Mouse (Mus musculus) left cerebral cortex, postnatal 10 days (tissue): ENCODE results near the gene Gdf15. TPM values are rescaled to one million over a fixed set of nuclear protein-coding genes. Genes with fewer than 3 reads are reported as not detected.

Source experiments
- DNase-seq, 2 experiments: peaks; one replicate each; pipeline ENCODE4 v3.0.0; 2021 to 2022; ENCODE audit warnings: low spot score in 2 of 2, mixed read lengths in 1 of 2; ENCODE audit errors: extremely low spot score in 1 of 2
- intact Hi-C: fragments of 180-260 bp; cut with DNase I; formaldehyde crosslinking; loops from one replicate; pipeline ENCODE4 v1.15.1; 2025
- total RNA-seq, 2 experiments: library from RNA; stranded (reverse); gene quantifications; 2 replicates each; pipeline ENCODE4 v1.2.3; 2021

Gene Gdf15
- total RNA-seq, 2 experiments from 2014 or later: not detected

DNA sequence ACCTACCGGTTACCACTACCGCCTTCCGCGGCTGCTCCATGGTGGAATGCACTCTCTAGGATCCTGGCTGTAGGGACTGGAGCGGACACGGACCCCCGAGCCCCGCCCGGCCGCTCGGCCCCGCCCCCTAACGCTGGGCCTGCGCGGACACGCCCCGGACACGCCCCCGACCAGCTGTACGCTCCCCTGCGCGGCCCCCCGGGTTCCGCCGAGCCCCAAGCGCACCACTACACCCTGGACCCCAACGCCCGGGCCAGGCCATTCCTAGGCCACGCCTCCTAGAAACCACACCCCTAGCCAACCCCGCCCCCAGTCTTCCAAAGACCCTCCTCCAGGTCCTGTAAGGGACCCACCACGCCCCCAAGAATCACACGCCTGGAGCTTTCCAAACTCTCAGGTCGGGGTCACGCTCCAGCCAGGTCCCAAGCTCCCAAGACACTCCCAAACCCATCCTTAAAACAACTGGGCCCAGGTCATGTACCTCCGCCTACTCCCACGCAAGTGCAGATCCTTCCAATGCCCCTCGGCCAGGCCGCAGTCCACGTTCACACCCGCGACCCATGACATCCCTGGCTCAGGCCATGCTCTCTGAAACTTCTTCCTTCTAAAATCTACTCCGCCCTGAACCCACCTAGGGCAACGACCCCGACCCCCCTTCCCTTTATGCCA, 27.5 kb upstream of the Gdf15 start:
- intact Hi-C loops: no loop called here

GRCm38 (mm10) chr8:70658897-70659603, 26.8 kb upstream of the Gdf15 start:
- intact Hi-C loops: no loop called here
- no peak for DNase-seq

More for the DNA sequence above, 27.5 kb upstream of the Gdf15 start:
- peak; percentile 69 to 93 for DNase-seq

GRCm38 (mm10) chr8:70657739-70658138, 25.5 kb upstream of the Gdf15 start:
- intact Hi-C loops: no loop called here
- DNase-seq: no peak

DNA sequence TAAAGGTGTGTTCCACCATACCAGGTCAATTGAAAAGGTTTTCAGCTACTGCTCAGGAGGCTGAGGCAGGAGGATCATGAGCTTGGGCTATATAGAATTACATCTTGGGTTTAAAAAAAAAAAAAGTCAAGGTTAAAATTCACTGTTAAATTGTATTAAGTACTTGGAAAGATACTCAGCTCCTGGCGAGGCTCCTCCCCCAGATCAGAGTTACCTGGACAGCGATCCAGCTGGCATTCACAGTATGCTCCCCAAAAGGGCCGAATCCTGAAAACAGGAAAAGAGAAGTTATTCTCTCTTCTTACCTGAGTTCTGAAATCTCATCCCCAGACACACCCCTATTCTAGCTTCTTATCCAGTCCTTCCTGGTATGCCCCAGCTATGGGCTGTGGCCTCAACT, 25.0 kb upstream of the Gdf15 start:
- no peak for DNase-seq
- intact Hi-C loops: no loop called here

GRCm38 (mm10) chr8:70656193-70656790, 24.0 kb upstream of the Gdf15 start:
- no peak for DNase-seq
- intact Hi-C loops: no loop called here

- DNase-seq: no peak
- intact Hi-C loops: no loop called here
These were observed 23.2 kb upstream of the Gdf15 start for GRCm38 (mm10) chr8:70655469-70655868.

DNA sequence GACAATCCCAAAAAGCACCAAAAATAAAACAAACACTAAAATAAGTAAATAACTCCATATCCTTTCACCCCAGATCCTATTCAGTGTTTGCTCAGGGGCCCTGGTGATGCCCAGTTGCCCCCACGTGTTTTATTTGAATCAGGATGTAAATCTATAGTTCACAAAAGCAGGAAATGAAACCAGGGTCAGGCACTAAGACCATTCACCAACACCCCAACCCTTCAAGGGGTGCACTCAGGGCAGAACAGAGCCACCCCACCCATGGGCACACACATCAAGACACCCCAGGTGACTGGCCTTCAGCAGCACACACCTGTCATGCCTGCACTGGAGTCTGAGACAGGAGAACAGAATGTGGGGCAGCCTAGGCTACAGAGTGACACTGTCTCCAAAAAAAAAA, 21.9 kb upstream of the Gdf15 start:
- intact Hi-C loops: no loop called here
- no peak for DNase-seq

GRCm38 (mm10) chr8:70653226-70653625, 21.0 kb upstream of the Gdf15 start:
- intact Hi-C loops: no loop called here
- DNase-seq: peak in 1 of 2 experiments; percentile 69

- no peak for DNase-seq
- intact Hi-C loops: no loop called here
These were observed 18.1 kb upstream of the Gdf15 start for GRCm38 (mm10) chr8:70650351-70650750.

DNA sequence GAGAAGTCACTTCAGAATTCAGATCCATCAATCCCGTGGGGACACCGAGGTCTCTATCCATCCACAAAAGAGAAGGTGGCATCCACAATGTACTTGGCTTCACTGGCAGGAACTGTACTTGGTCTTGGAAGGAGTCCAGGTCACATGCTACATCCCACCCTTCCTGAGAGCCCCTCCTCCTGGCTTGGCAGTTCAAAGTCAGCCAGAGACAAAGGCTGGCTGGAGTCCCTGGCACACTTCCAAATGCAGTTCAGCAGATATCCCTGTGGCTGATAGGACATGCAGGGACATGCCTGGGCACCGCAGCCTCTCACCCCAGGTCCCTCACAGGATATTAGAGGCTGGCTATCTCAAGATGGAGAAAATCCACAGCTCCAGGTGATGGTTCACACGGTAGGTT, 17.1 kb upstream of the Gdf15 start:
- intact Hi-C loops: no loop called here
- peak in 1 of 2 experiments; percentile 91 for DNase-seq

GRCm38 (mm10) chr8:70648921-70649320, 16.7 kb upstream of the Gdf15 start:
- intact Hi-C loops: no loop called here
- DNase-seq: no peak

DNA sequence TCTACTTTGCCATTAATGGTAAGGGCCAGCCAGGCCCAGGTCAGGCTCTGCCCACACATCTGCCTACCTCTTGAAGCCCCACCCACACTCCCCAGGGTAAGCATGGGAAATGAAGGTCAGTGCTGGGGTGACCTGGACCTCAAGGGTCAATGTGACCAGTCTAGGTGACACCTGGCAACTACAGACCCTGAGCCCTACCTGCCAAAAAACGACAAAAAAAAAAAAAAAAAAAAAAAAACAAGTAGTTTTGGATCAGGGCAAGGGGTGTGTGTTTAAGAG, 15.8 kb upstream of the Gdf15 start:
- intact Hi-C loops: no loop called here
- no peak for DNase-seq

- intact Hi-C loops: no loop called here
- peak in 1 of 2 experiments; percentile 41 for DNase-seq
These were observed 15.3 kb upstream of the Gdf15 start for GRCm38 (mm10) chr8:70647343-70648163.

- no peak for DNase-seq
- intact Hi-C loops: no loop called here
These were observed 14.5 kb upstream of the Gdf15 start for GRCm38 (mm10) chr8:70646775-70647174.

DNA sequence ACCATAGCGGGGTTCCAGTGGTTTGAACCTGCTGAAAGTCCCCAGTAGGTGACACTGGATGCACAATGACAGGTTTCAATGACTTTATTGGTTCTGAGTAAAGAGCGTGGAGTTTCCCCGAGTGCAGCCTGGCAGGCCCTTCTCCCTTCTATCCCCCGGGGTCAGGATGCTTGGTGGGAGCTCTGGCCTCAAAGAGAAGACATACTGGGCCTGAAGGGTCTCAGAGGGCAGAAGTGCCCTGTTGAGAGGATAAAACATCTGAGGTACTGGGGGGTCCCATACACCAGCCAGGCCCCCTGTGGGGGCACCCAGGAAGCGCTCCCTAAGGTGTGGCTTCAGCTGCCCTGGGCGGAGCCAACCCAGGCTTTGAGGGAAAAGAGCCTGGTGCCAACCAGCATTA, 14.1 kb upstream of the Gdf15 start:
- intact Hi-C loops: no loop called here
- DNase-seq: no peak

- intact Hi-C loops: no loop called here
- no peak for DNase-seq
These were observed 13.4 kb upstream of the Gdf15 start for GRCm38 (mm10) chr8:70645501-70646224.

DNA sequence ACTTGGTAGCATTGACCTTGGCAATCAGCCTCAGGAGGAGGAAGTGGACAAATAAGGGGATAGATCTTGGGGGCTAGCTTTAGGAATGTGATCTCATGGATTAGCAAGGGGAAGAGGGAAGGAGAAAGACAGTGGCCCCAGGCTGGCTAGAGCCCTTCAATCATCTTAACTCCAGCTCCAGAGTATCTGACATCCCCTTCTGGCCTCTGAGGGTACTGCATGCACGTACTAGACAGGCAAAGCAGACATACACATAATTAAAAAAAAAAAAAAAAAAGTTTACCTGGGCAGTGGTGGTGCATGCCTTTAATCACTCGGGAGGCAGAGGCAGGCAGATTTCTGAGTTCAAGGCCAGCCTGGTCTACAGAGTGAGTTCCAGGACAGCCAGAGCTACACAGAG, 11.8 kb upstream of the Gdf15 start:
- intact Hi-C loops: no loop called here
- no peak for DNase-seq

DNA sequence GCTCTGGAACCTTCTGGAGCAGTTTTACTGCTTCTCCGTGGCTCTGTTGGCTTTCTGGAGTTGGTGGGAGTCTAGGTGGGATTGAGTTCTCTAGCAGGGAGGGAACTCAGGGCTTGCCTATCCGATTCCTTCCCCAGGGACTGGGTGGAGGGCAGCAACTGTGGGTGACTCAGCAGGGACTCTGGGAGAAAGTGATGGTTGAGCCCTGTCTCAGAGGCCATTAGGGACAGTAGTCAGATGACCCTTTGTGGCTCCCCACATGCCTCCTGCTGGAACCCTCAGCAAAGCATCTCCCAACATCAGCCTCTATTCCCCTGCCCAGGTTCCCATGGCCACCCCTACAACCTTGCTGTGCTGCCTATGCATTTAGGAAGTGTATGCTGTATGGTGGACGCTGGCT, 10.8 kb upstream of the Gdf15 start:
- intact Hi-C loops: no loop called here
- no peak for DNase-seq

GRCm38 (mm10) chr8:70638752-70639151, 6.5 kb upstream of the Gdf15 start:
- intact Hi-C loops: no loop called here
- DNase-seq: no peak
